Mouse (Mus musculus) MEL (cell line): ENCODE data around the gene Nos1.

ENCODE experiments used
- ETS1 ChIP-seq: IDR thresholded peaks from 2 replicates; pipeline ENCODE4 v1.6.1; 2012; ENCODE audit warnings: low read depth, mild to moderate bottlenecking, inconsistent platforms, low read length, improper control_type of control experiment, moderate library complexity
- MAZ ChIP-seq: IDR thresholded peaks from 2 replicates; pipeline ENCODE4 v1.6.1; 2012; ENCODE audit warnings: low read depth, mild to moderate bottlenecking, inconsistent platforms, low read length, improper control_type of control experiment
- TBP ChIP-seq: IDR thresholded peaks from 2 replicates; pipeline ENCODE4 v1.8.0; 2011; ENCODE audit warnings: low read depth, low read length, improper control_type of control experiment

DNA sequence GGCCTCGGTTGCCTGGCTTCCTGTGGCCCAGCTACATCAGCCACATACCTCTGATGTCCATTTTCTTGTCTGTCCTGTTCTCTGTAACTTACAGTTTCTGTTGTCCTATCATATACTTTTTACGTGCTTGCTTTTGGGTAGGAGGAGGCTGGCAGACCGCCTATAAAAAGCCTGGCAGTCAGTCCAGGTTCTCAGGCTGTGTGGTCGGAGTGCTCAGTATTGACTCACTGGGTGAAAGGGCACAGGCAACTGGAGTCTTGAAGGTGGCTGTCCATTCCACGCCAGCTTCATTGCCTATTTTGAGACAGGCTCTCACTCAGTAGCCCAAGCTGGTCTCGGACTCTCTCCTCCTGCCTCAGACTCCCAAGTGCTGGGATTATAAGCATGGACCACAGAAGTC is 208.9 kb downstream of the Nos1 start:
- TF ChIP-seq TBP: no peak
- TF ChIP-seq ETS1: no peak
- TF ChIP-seq MAZ: no peak
